Mouse (Mus musculus) embryonic facial prominence, embryonic 13.5 days (tissue): ENCODE results near the gene Fam193b. TPM values are rescaled to one million over a fixed set of nuclear protein-coding genes. Genes with fewer than 3 reads are reported as not detected.
"Not testable (repeated sequence)": the region's sequence is repeated elsewhere in the genome, so short reads cannot be mapped to it uniquely, and the experiment has no call there.

Source experiments
- ATAC-seq: fragments of 200-750 bp; cut with Nextera tagmentation; 2 replicates; pipeline ENCODE4 v1.8.0; 2017; ENCODE audit warnings: low read depth; ENCODE audit not compliant: insufficient number of reproducible peaks, insufficient read depth, low FRiP score, low TSS enrichment
- H3K27ac ChIP-seq: fragments of 300-500 bp; sonication (generic); 2 replicates; pipeline ENCODE4 v1.5.1; 2015; ENCODE audit warnings: moderate library complexity, mild to moderate bottlenecking, inconsistent platforms
- H3K27me3 ChIP-seq: fragments of 300-500 bp; sonication (generic); 2 replicates; pipeline ENCODE4 v1.6.1; 2015; ENCODE audit warnings: mild to moderate bottlenecking, inconsistent platforms
- H3K36me3 ChIP-seq: fragments of 300-500 bp; sonication (generic); 2 replicates; pipeline ENCODE4 v1.6.1; 2015; ENCODE audit warnings: mild to moderate bottlenecking, inconsistent platforms
- H3K4me1 ChIP-seq: fragments of 300-500 bp; sonication (generic); 2 replicates; pipeline ENCODE4 v1.6.1; 2015; ENCODE audit warnings: inconsistent platforms
- H3K4me2 ChIP-seq: fragments of 300-500 bp; sonication (generic); 2 replicates; pipeline ENCODE4 v1.6.1; 2015; ENCODE audit warnings: moderate library complexity, mild to moderate bottlenecking, inconsistent platforms
- H3K4me3 ChIP-seq: fragments of 300-500 bp; sonication (generic); 2 replicates; pipeline ENCODE4 v1.5.1; 2015; ENCODE audit warnings: mild to moderate bottlenecking, inconsistent platforms
- H3K9ac ChIP-seq: fragments of 300-500 bp; sonication (generic); 2 replicates; pipeline ENCODE4 v1.6.1; 2015; ENCODE audit warnings: mild to moderate bottlenecking, inconsistent platforms
- H3K9me3 ChIP-seq: fragments of 300-500 bp; sonication (generic); 2 replicates; pipeline ENCODE4 v1.6.1; 2016; ENCODE audit warnings: inconsistent platforms
- WGBS: fragments of 180-500 bp; shearing (Covaris S2); methylation state at CpG from one replicate; pipeline ENCODE4 v1.1.7; 2015; ENCODE audit warnings: mixed read lengths; 5-methylcytosine and 5-hydroxymethylcytosine counted together
- polyA plus RNA-seq: library from polyadenylated mRNA; unstranded; fragments of >200 nt; fragmentation: Nextera tagmentation; extraction: Ambion mirVana; gene quantifications from 2 replicates; pipeline ENCODE4 v1.2.1, GENCODE M21; 2015

Fam193b gene
- polyA plus RNA-seq, 1 experiment from 2014 or later, result 47.4 TPM

DNA sequence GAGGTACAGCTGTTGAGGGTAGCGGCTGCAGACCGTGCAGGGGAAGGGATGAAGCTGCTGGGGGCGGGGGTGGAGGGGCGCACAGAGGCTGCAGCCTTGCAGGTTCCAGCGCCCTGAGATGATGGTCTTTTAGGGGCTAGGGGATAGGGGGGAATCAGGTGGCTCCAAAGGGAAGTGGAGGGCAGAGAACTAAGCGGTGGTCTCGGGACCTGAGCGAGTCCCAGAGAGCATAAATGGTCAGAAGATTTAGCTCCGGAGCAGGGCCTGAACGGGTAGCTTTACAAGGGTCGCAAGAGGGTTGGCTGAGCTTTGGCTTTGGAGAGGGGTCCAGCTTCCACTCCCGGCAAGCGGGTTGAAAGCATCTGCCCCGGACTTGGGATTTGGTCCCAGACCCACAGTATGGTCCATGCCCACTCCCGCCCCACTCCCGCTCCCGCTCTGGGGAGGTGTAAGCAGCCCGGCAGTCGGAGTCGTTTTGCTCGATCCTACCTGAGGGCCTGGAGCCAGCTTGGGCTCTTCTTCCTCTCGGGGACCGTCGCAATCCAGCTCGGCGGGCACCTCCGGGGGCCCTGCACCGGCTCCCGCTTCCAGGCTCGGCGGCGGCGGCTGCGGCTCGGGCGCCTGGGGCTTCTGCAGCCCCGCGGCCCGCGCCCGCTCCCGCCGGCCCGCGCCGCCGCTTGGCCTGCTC is 490 bp downstream of the Fam193b start:
- Histone ChIP-seq H3K9me3 (no peaks in the 10 kb centered on the region), H3K4me1 (peaks cover 17% of the 10 kb centered on the region), H3K36me3 (peaks cover 20% of the 10 kb centered on the region), H3K4me3 (peak overlapping the region; percentile 98), H3K27me3 (no peaks in the 10 kb centered on the region), H3K9ac (peak overlapping the region; percentile 98), H3K27ac (peak overlapping the region; percentile 91), H3K4me2 (peak overlapping the region; percentile 98)
- ATAC-seq, result peak; percentile 65
- under 1% methylated on average over 45 of the region's 47 CpGs for WGBS

DNA sequence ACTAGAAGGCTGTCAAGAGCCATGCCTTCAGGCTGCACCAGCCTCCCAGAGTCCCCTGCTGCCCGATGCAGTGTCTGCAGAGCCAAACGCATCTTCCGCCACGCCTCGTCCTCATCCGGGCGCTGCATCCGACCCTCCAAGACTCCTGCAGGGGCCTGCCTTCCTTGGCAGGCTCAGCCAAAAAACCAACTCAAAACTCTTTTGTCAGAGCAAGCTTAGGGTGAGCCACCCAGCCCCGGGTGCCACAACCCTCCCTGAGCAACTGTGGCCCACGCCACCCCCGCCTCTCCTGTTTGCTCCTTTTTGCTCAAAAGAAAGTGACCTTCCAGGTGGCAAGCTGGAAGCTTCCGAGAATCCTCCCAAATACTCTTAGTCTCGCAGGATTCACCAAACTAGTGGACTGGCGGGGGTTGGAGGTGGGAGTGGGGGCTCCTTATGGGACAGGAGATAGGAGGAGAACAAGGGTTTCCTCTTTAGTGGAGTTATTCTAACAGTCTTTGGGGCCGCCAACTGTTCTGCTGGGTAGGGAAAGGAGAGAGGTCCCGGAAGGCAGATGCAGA is 1.1 kb downstream of the Fam193b start:
- peaks cover 17% of the 10 kb centered on the region for H3K4me1 ChIP-seq
- WGBS, result 3% methylated on average over 16 of the region's 16 CpGs
- H3K27me3 ChIP-seq, result no peaks in the 10 kb centered on the region
- H3K27ac ChIP-seq, result peak overlapping the region; percentile 91
- peaks cover 22% of the 10 kb centered on the region for H3K36me3 ChIP-seq
- ATAC-seq, result no peak
- H3K9me3 ChIP-seq, result no peaks in the 10 kb centered on the region
- H3K4me2 ChIP-seq, result peak overlapping the region; percentile 98
- peak overlapping the region; percentile 98 for H3K9ac ChIP-seq
- H3K4me3 ChIP-seq, result peak overlapping the region; percentile 98

DNA sequence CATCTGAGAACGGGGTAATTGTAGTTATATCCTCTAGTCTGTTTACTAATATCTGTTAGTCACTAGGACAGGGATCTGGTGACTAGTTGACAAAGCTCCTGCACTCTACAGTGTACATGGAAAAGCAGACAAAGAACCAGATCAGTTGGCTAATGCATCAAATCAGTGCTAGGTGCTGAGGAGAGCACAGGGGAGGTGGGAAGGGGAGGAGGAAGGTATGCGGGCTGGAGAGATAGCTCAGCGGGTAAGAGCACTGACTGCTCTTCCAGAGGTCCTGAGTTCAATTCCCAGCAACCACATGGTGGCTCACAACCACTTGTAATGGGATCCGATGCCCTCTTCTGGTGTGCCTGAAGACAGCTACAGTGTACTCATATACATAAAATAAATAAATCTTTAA is 2.4 kb downstream of the Fam193b start:
- H3K27me3 ChIP-seq, H3K27ac ChIP-seq, H3K9me3 ChIP-seq, ATAC-seq, H3K4me3 ChIP-seq, H3K9ac ChIP-seq, H3K4me2 ChIP-seq: not testable (repeated sequence)
- 83% methylated on average over 4 of the region's 4 CpGs for WGBS
- H3K36me3 ChIP-seq, result peaks cover 22% of the 10 kb centered on the region
- H3K4me1 ChIP-seq, result peaks cover 18% of the 10 kb centered on the region

DNA sequence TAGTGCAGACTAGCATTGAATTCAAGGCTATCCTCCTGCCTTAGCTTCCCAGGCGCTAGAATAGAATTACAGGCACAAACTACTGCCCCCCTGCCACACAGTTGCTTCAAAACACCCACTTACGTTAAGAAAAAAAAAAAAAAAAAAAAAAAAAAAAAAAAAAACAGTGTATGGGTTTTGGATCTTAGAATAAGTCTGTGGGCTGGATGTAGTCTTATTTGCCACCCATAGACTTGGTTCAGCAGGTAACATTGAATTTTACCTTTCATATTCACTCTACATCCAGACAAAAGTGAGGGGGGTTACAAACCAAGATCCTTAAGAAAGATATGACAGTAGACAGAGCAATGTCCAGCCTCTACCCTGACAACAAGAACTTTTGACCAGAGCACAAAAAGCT is 3.0 kb downstream of the Fam193b start:
- Histone ChIP-seq H3K27me3 (no peaks in the 10 kb centered on the region), H3K9me3 (no peaks in the 10 kb centered on the region), H3K4me3 (no peak overlapping the region), H3K9ac (no peak overlapping the region), H3K27ac (no peak overlapping the region), H3K36me3 (peaks cover 25% of the 10 kb centered on the region), H3K4me2 (no peak overlapping the region), H3K4me1 (peaks cover 21% of the 10 kb centered on the region)
- ATAC-seq, result no peak
- WGBS, result 89% methylated on average over 2 of the region's 2 CpGs

DNA sequence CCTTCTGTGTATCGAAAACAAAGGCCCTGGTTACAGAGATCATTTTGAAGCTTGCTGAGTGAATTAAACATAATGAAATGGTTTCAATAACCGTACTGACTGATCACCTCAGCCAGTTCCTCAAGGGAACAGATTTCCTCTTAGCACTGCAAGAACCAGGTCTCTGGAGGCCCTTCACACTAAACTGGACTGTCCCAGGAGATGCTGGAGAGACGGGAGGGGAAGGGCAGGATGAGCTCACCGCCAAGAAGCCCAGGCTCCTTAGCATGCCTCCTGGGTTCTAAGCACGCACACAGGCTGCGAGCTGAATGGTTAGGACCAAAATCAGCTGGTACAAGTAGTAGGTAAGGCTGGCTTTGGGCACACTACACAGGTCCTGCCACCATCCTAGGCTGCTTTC is 3.9 kb downstream of the Fam193b start:
- H3K9ac ChIP-seq, result no peak overlapping the region
- H3K4me3 ChIP-seq, result no peak overlapping the region
- 88% methylated on average over 6 of the region's 6 CpGs for WGBS
- H3K4me1 ChIP-seq, result peaks cover 17% of the 10 kb centered on the region
- ATAC-seq, result no peak
- H3K27me3 ChIP-seq, result no peaks in the 10 kb centered on the region
- no peak overlapping the region for H3K4me2 ChIP-seq
- H3K9me3 ChIP-seq, result no peaks in the 10 kb centered on the region
- no peak overlapping the region for H3K27ac ChIP-seq
- H3K36me3 ChIP-seq, result peaks cover 27% of the 10 kb centered on the region

DNA sequence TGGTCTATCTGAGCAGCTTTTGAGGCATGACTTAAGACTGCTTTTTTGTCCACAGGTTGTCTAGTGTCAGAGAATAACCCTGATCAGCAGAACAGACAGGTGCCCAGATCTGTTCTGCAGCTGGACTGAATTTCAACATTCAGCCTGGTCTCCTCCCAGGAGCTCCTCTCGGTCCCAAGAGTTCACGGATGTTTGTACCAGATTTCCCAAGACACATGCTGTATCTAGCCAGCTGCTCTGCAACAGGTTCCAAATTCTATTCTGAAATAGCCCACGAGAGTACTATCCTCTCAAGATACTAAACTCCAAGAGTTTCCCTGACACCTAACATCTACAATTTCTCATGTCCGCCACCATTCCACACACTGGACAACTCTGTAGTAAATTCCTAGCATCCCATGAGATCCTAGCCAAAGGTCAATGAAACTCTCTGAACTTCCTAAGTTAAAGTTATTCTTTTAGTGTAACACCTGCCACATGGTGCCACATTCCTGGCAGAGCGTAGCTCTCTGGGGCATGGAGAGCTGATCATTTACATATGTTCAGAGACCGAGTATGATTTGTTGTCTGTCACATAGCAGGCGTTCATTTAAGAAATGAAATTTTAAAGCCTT is 7.5 kb downstream of the Fam193b start:
- no peaks in the 10 kb centered on the region for H3K27me3 ChIP-seq
- ATAC-seq, result no peak
- H3K9me3 ChIP-seq, result no peaks in the 10 kb centered on the region
- no peak overlapping the region for H3K4me2 ChIP-seq
- peaks cover 38% of the 10 kb centered on the region for H3K36me3 ChIP-seq
- H3K4me1 ChIP-seq, result peaks cover 4% of the 10 kb centered on the region; the same call in 1 of the 2 replicates
- H3K9ac ChIP-seq, result no peak overlapping the region
- 59% methylated on average over 7 of the region's 7 CpGs for WGBS
- no peak overlapping the region for H3K4me3 ChIP-seq
- no peak overlapping the region for H3K27ac ChIP-seq

DNA sequence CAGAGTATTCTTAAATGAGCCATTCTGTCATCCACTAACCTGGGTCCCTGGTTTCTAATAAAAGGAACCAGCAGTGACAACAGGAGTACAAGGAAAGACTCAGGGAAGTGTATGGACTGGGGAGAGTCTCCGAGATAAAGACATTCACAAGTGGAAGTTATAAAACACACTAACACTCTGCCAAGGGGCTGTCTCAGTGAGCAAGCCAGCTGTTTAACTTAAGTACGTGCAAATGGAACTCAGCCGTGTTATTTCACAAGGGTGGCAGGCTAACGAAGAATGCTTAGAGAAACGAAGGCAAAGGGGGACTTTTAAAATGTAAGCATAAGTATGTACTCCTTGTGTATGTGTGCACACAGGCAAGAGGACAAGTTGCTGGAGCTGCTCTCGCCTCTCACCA is 13.4 kb downstream of the Fam193b start:
- H3K9me3 ChIP-seq, result no peaks in the 10 kb centered on the region
- no peak for ATAC-seq
- peaks cover 67% of the 10 kb centered on the region for H3K36me3 ChIP-seq
- H3K9ac ChIP-seq, result no peak overlapping the region
- 90% methylated on average over 6 of the region's 6 CpGs for WGBS
- no peaks in the 10 kb centered on the region for H3K4me1 ChIP-seq
- H3K4me2 ChIP-seq, result no peak overlapping the region
- no peak overlapping the region for H3K27ac ChIP-seq
- H3K4me3 ChIP-seq, result no peak overlapping the region
- no peaks in the 10 kb centered on the region for H3K27me3 ChIP-seq

DNA sequence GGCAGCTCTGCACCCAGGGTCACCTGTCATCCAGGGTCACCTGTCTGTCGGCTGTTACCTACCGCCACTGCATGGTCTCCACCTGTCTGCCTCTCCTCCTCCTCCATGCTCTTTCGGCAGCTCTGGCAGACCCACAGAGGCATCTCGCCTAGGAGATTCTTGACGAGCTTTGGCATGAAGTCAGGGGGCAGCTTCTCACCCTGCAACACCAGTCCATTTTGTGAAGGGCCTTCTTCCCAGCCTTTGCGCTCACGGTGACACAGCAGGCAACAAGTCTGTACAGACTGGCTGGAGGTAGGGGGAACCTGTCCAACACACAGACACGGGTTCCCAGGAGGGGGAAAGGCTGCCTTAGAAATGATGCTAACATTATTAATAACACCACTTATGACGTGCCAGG is 15.0 kb downstream of the Fam193b start:
- Histone ChIP-seq H3K9me3 (no peaks in the 10 kb centered on the region), H3K27ac (no peak overlapping the region), H3K4me3 (no peak overlapping the region), H3K4me1 (no peaks in the 10 kb centered on the region), H3K36me3 (peaks cover 76% of the 10 kb centered on the region), H3K9ac (no peak overlapping the region), H3K27me3 (no peaks in the 10 kb centered on the region), H3K4me2 (no peak overlapping the region)
- no peak for ATAC-seq
- 92% methylated on average over 9 of the region's 9 CpGs for WGBS

DNA sequence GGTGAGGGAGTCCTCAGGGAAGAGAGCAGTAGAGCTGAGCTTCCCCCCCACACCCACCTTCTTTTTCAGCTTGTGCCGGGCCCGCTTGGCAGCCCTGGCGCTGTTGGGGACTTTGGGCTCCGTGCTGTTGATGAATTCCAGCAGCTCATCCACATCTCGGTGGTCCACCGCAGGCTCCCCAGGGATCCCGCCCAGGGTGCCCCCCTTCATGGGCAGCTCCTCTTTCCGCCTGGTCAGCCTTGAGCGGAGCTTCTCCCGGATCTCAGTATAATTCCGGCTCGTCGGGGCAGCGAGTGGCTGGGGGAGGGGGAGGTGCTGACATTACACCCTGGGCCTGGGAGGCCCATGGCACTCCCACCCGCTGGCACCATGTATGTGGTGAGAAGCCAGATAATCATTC is 21.9 kb downstream of the Fam193b start:
- Histone ChIP-seq H3K27ac (no peak overlapping the region), H3K36me3 (peaks cover 100% of the 10 kb centered on the region), H3K4me3 (no peak overlapping the region), H3K27me3 (no peaks in the 10 kb centered on the region), H3K4me1 (no peaks in the 10 kb centered on the region), H3K9ac (no peak overlapping the region), H3K4me2 (no peak overlapping the region), H3K9me3 (no peaks in the 10 kb centered on the region)
- no peak for ATAC-seq
- 86% methylated on average over 15 of the region's 15 CpGs for WGBS

DNA sequence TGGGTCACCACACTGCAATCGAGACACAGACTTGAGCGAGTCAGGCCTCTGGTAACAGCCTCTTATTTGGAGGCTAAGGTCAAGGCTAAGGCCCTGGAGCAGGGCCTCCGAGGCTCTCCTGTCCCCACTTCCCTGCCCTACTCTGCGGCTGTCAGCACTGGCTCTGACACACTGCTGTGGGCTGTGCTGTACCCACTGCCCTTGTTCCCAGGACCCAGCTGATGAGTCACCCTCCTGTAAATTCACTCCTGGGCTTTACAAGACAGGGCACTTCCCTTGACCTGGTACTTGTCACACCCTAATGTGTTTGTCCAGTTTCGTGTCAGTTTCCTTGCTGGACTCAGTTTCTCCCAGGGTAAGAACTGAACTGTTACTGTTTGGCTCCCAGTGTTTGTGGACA is 22.5 kb downstream of the Fam193b start:
- no peaks in the 10 kb centered on the region for H3K4me1 ChIP-seq
- no peak overlapping the region for H3K4me2 ChIP-seq
- H3K27ac ChIP-seq, result no peak overlapping the region
- peaks cover 100% of the 10 kb centered on the region for H3K36me3 ChIP-seq
- no peaks in the 10 kb centered on the region for H3K9me3 ChIP-seq
- ATAC-seq, result no peak
- H3K9ac ChIP-seq, result no peak overlapping the region
- no peak overlapping the region for H3K4me3 ChIP-seq
- no peaks in the 10 kb centered on the region for H3K27me3 ChIP-seq
- 89% methylated on average over 5 of the region's 5 CpGs for WGBS

DNA sequence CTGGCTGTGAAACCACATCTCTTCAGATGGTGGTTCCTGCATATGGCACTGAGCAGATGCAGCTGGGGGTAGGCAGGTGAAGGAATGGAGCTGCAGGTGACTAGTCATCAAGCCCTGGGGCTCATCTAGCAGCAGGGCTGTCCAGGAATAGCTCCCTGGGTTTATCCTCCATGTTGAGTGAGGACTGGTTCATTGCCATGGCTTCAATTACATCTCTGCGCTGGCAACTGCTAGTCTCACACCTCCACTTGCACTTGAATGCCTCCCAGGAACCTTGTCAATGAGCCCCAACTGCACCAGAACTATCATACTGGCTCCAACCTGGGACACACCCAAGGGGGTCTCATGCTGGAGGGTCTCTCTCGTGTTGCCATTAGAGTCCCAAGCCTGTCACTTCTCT is 23.0 kb downstream of the Fam193b start:
- H3K27ac ChIP-seq, result no peak overlapping the region
- ATAC-seq, result no peak
- no peaks in the 10 kb centered on the region for H3K4me1 ChIP-seq
- peaks cover 100% of the 10 kb centered on the region for H3K36me3 ChIP-seq
- H3K4me3 ChIP-seq, result no peak overlapping the region
- no peaks in the 10 kb centered on the region for H3K27me3 ChIP-seq
- no peak overlapping the region for H3K9ac ChIP-seq
- no peaks in the 10 kb centered on the region for H3K9me3 ChIP-seq
- 96% methylated on average over 2 of the region's 2 CpGs for WGBS
- no peak overlapping the region for H3K4me2 ChIP-seq

DNA sequence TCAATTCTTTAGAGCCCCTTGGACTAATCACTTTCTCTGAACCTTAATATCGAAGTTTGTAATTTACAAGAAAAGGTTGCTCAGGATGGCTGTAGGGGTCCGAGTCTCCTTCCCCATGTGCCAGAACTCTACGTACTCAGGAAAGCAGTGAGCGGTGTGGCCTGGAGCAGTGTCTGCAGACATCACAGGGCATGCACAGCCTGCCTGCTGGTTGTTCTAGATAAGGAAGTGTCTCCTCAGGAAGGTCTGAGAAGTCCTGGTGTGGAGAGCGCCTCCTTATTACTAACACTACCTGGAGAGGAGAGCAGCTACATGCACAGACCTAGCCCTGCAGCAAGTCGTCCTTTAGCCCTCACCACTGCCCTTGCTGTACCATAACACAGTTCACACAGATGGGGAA is 26.1 kb downstream of the Fam193b start:
- Histone ChIP-seq H3K4me3 (no peak overlapping the region), H3K9ac (no peak overlapping the region), H3K4me2 (no peak overlapping the region), H3K36me3 (peaks cover 100% of the 10 kb centered on the region), H3K27me3 (no peaks in the 10 kb centered on the region), H3K4me1 (no peaks in the 10 kb centered on the region), H3K9me3 (no peaks in the 10 kb centered on the region), H3K27ac (no peak overlapping the region)
- ATAC-seq, result no peak
- WGBS, result 90% methylated on average over 6 of the region's 6 CpGs
